Mouse (Mus musculus) heart, postnatal 0 days (tissue): ENCODE data around the gene Nop14. TPM values are rescaled to one million over a fixed set of nuclear protein-coding genes. Genes with fewer than 3 reads are reported as not detected.

Experiments
- ATAC-seq: fragments of 200-750 bp; cut with Nextera tagmentation; 2 replicates; pipeline ENCODE4 v1.8.0; 2017; ENCODE audit warnings: low read depth, moderate number of reproducible peaks, moderate library complexity; ENCODE audit not compliant: insufficient read depth
- DNase-seq: peaks from one replicate; pipeline ENCODE4 v3.0.0-alpha.2; 2016; ENCODE audit warnings: low spot score
- H3K27ac ChIP-seq: fragments of 300-500 bp; sonication (generic); 2 replicates; pipeline ENCODE4 v1.5.1; 2014; ENCODE audit warnings: low read depth, mild to moderate bottlenecking
- H3K27me3 ChIP-seq: fragments of 300-500 bp; sonication (generic); 2 replicates; pipeline ENCODE4 v1.6.1; 2014; ENCODE audit warnings: low read length, mixed read lengths; ENCODE audit not compliant: control insufficient read depth, insufficient read depth
- H3K36me3 ChIP-seq: fragments of 300-500 bp; sonication (generic); replicated peaks from 2 replicates; pipeline ENCODE4 v1.6.1; 2014; ENCODE audit warnings: low read length, mixed read lengths; ENCODE audit not compliant: control insufficient read depth, insufficient read depth
- H3K4me1 ChIP-seq: fragments of 300-500 bp; sonication (generic); 2 replicates; pipeline ENCODE4 v1.6.1; 2014; ENCODE audit warnings: antibody characterized with exemption; ENCODE audit not compliant: control insufficient read depth, insufficient read depth
- H3K4me2 ChIP-seq: fragments of 300-500 bp; sonication (generic); 2 replicates; pipeline ENCODE4 v1.6.1; 2014; ENCODE audit warnings: low read depth, mild to moderate bottlenecking, low read length, moderate library complexity
- H3K4me3 ChIP-seq: fragments of 300-500 bp; sonication (generic); 2 replicates; pipeline ENCODE4 v1.5.1; 2014; ENCODE audit warnings: low read depth, low read length
- H3K9ac ChIP-seq: fragments of 300-500 bp; sonication (generic); replicated peaks from 2 replicates; pipeline ENCODE4 v1.6.1; 2014; ENCODE audit warnings: low read depth, low read length, mixed read lengths
- H3K9me3 ChIP-seq: fragments of 300-500 bp; sonication (generic); replicated peaks from 2 replicates; pipeline ENCODE4 v1.6.1; 2016; ENCODE audit warnings: low read length; ENCODE audit not compliant: control insufficient read depth
- CTCF ChIP-seq: IDR thresholded peaks from 2 replicates; pipeline ENCODE4 v1.5.1; 2016; ENCODE audit warnings: antibody characterized with exemption, control low read depth, low read depth
- EP300 ChIP-seq: IDR thresholded peaks from 2 replicates; pipeline ENCODE4 v1.6.1; 2016; ENCODE audit warnings: antibody characterized with exemption, low read depth
- WGBS: fragments of 180-500 bp; shearing (Covaris S2); extraction: QIAGEN DNeasy Blood & Tissue Kit; methylation state at CpG from one replicate; pipeline ENCODE4 v1.1.7; 2014; 5-methylcytosine and 5-hydroxymethylcytosine counted together
- polyA plus RNA-seq: library from polyadenylated mRNA; unstranded; fragments of >200 nt; fragmentation: Nextera tagmentation; extraction: Ambion mirVana; gene quantifications from 2 replicates; pipeline ENCODE4 v1.2.1, GENCODE M21; 2015
- total RNA-seq: library from RNA; depleted of rRNA; stranded (reverse); fragments of >200 nt; gene quantifications from 2 replicates; pipeline ENCODE4 v1.2.3, GENCODE M21; 2014; ENCODE audit warnings: low replicate concordance; rRNA removed

Nop14 gene
- total and polyA plus RNA-seq, 2 experiments from 2014 or later, result 11.1 to 66.6 TPM

- 75% methylated on average over 5 of the region's 5 CpGs for WGBS
- DNase-seq, result no peak
- Histone ChIP-seq H3K4me2 (no peak overlapping the region), H3K27me3 (no peaks in the 10 kb centered on the region), H3K4me3 (no peak overlapping the region), H3K36me3 (no peaks in the 10 kb centered on the region), H3K4me1 (no peaks in the 10 kb centered on the region), H3K9me3 (no peaks in the 10 kb centered on the region), H3K9ac (no peak overlapping the region), H3K27ac (no peak overlapping the region)
- TF ChIP-seq CTCF (no peak), EP300 (no peak)
- ATAC-seq, result no peak
These were observed 68.5 kb downstream of the Nop14 start for GRCm38 (mm10) chr5:34591388-34592004.

GRCm38 (mm10) chr5:34590702-34591101 is 69.2 kb downstream of the Nop14 start:
- ATAC-seq (no peak), DNase-seq (no peak)
- TF ChIP-seq EP300 (no peak), CTCF (no peak)
- 70% methylated on average over 4 of the region's 4 CpGs for WGBS
- Histone ChIP-seq H3K4me3 (no peak overlapping the region), H3K4me2 (no peak overlapping the region), H3K9ac (no peak overlapping the region), H3K4me1 (no peaks in the 10 kb centered on the region), H3K27me3 (no peaks in the 10 kb centered on the region), H3K27ac (no peak overlapping the region), H3K36me3 (no peaks in the 10 kb centered on the region), H3K9me3 (no peaks in the 10 kb centered on the region)

- Histone ChIP-seq H3K9ac (no peak overlapping the region), H3K4me3 (no peak overlapping the region), H3K36me3 (no peaks in the 10 kb centered on the region), H3K4me2 (no peak overlapping the region), H3K9me3 (no peaks in the 10 kb centered on the region), H3K4me1 (no peaks in the 10 kb centered on the region), H3K27me3 (no peaks in the 10 kb centered on the region), H3K27ac (no peak overlapping the region)
- ATAC-seq (no peak), DNase-seq (no peak)
- no peak for TF ChIP-seq CTCF
- no peak for TF ChIP-seq EP300
- 44% methylated on average over 5 of the region's 5 CpGs for WGBS
These were observed 69.9 kb downstream of the Nop14 start for GRCm38 (mm10) chr5:34590059-34590458.

Other genes with a start within 250 kb of the Nop14 start
- gene Tnip2, start 146.2 kb downstream of the Nop14 start, total RNA-seq, result 11.9 and 15.3 TPM in 2 replicates
- gene Tnip2, start 146.2 kb downstream of the Nop14 start, polyA plus RNA-seq, result 9.1 and 11.9 TPM in 2 replicates
- gene Sh3bp2, start 134.3 kb downstream of the Nop14 start, total RNA-seq, result 5.3 and 8.2 TPM in 2 replicates
- 1.5 and 1.6 TPM in 2 replicates for gene Sh3bp2, start 134.3 kb downstream of the Nop14 start, polyA plus RNA-seq
- gene Add1, start 86.5 kb downstream of the Nop14 start, total RNA-seq, result 203 and 246 TPM in 2 replicates
- 100 and 104 TPM in 2 replicates for gene Add1, start 86.5 kb downstream of the Nop14 start, polyA plus RNA-seq
- gene Mfsd10, start 22.9 kb downstream of the Nop14 start, total RNA-seq, result 31.0 and 45.7 TPM in 2 replicates
- 29.9 and 30.4 TPM in 2 replicates for gene Mfsd10, start 22.9 kb downstream of the Nop14 start, polyA plus RNA-seq
- gene Grk4, start 231 bp upstream of the Nop14 start, total RNA-seq, result 2.0 TPM in 1 of 2 replicates, not detected in the other
- 1.4 and 2.7 TPM in 2 replicates for gene Grk4, start 231 bp upstream of the Nop14 start, polyA plus RNA-seq
- 16.1 and 16.9 TPM in 2 replicates for gene Htt, start 101.6 kb upstream of the Nop14 start, total RNA-seq
- gene Htt, start 101.6 kb upstream of the Nop14 start, polyA plus RNA-seq, result 2.3 and 2.5 TPM in 2 replicates
- not detected in 2 replicates for gene Msantd1, start 247.9 kb upstream of the Nop14 start, total RNA-seq
- gene Msantd1, start 247.9 kb upstream of the Nop14 start, polyA plus RNA-seq, result 0.23 and 0.26 TPM in 2 replicates